Mouse (Mus musculus) embryonic fibroblast, embryonic 13.5 days (primary cell): ENCODE results near the gene Inpp5a.

Source experiments
- CTCF ChIP-seq: IDR thresholded peaks from 2 replicates; pipeline ENCODE4 v1.5.1; 2011; ENCODE audit warnings: mild to moderate bottlenecking, control low read depth, low read length, moderate library complexity, borderline replicate concordance; ENCODE audit not compliant: insufficient read depth
- POLR2A ChIP-seq: IDR thresholded peaks from 2 replicates; pipeline ENCODE4 v1.6.1; 2011; ENCODE audit warnings: low read depth, mild to moderate bottlenecking, control low read depth, low read length, moderate library complexity

DNA sequence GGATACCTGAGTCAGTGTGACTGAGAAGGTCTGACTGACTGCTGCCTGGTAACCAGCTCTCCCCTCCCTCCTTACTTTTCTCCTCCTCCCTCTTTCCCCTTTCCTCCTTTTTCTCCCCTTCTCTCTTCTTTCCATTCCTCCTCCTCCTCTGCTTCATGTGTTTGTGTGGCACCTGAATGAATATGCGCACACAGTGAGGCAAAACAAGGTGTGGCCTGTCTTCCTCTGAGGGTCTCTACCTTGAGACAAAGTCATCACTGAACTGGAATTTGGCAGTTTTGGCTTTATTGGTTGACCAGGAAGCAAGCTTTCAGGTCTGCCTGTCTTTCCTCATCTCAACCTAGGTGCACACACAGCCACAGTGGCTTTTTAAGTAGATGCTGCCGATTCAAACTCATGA is 147.9 kb downstream of the Inpp5a start:
- no peak for TF ChIP-seq CTCF
- no peak for TF ChIP-seq POLR2A
